Mouse (Mus musculus) skeletal muscle tissue, adult 2 months (tissue): ENCODE data around the gene Kbtbd2.

Experiments
- DNase-seq: peaks from one replicate; pipeline ENCODE4 v3.0.0-alpha.2; 2012; ENCODE audit warnings: low read depth, low spot score

The Kbtbd2 gene

DNA sequence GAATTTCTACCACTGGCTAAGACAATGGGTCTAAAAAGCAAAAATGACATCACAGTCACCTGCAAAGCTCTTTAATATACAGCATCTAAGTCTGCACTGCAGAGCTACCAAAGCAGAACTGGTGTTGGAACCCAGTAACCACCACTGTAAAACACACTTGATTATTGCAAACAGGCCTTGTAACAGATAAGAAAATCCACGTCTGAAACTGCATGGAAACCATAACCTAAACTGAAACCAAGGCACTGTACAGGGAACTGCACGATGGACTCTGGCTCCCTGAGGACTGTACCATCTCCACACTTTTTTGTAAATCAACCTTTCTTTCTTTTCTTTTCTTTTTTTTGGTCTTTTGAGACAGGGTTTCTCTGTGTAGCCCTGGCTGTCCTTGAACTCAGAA, 9.9 kb downstream of the Kbtbd2 start:
- DNase-seq = no peak

DNA sequence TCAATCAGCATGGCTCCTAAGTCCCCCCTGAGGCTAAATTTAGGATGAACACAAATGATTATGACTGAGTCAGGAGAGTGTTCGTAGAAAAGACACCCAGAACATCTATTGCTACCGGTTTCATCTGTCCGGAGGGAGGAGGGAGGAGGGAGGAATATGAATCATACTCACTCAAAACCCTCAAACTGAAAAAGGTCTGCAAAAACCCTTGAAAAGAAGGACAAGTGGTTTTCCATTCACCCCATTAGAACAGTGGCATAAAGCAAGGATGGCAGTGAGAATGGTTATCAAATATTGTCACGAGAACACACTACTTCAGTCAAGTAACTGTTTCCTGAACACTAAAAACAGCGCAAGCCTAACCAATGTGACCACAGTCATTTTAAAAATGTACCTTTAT, 12.5 kb downstream of the Kbtbd2 start:
- DNase-seq = no peak

DNA sequence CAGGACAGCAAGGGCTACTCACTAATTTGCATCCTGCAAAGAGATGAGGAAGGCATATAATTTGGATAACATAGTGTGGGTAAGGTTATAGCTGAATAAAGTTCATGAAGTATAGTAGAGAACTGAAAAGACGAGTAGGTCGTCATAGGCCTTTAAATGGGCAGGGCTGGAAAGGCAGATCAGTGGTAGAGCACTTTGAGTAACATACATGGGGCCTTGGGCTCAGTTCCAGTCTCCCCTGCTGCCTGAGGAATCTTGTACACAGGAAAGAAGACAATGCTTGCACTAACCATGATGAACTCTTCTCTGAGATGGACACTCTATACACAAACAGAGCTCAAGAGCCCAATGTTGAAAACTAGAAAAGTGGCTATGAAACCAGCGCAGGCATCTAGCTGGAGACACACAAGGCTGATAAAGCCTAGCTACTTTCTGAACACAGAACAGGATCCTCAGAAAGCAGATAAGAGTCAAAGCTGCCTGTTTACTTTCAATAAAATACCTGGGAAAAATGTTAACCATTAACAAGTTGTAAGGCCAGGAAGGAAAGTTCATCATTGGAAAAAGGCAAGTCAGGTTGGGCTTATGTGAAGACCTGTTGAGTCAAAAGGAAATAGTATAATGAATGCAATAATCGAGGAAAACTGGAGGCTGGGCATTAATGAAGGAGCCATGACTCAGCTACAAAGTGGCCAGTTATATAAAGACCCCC, 13.9 kb downstream of the Kbtbd2 start:
- no peak for DNase-seq

DNA sequence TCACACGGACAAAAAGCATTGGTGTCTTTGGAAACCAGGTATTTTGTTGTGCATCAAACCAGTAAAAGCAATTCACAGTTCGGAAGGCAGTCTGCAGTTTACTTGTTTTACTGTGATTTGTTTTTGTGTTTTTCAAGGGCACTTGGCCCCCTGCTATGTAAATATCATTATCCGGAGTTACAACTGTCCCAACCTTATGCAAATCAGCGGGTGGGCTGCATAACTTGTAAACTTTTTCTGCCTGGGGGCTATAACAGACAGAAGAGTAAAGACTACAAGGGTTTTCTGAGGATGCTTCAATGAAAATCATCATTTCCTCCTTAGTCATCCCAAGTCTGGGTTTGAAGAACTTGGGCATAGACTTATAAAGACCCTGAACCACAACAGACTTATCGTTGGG, 18.0 kb downstream of the Kbtbd2 start:
- DNase-seq = no peak

DNA sequence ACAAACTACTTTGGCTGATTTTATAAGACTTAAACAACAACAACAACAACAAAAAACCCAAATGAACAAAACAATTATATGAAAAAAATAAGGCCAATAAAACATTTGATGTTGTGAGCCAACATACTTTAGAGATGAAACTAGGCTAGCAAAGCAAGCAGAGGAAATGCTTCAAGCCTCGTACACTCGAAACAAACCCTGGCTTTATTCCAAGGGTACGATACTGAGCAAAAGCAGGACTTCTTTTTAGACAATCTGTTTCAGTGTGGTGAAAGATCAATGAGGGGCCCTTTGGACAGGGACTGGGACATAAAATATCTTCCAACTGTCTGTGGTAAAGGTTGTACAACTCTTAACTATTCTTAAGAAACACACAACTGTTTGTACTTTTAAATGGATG, 21.8 kb downstream of the Kbtbd2 start:
- no peak for DNase-seq

DNA sequence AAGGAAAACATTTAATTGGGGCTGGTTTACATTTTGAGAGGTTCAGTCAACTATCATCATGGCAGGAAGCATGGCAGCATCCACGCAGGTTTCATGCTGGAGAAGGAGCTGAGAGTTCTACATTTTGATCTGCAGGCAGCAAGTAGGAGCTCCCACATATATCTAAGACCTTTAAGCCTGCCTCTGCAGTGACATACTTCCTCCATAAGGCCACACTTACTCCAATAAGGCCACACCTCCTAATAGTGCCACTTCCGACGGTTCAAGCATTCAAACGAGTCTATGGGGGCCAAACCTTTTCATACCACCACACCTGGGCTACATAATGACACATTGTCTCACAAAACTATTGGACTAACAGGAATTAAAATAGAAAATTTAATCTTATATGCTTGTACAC, 31.9 kb downstream of the Kbtbd2 start:
- no peak for DNase-seq

DNA sequence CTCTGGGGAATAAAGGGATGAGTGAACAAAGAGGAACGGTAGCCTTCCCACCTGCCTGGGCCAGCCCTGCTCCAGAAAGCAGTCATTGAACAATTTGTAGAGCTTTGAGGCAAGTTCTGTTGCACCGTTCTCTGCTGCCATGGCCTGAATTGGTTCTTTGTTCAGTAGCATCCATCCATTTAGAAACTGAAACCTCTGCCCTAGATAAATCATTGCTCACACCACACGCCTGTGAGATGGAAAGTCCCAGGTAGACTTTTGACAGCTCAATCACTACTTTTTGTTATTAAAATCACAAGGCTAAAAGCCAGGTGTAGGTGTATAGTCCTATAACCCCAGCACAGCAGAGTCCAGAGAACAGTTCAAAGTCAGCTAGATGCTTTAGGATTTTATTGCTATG, 32.3 kb downstream of the Kbtbd2 start:
- no peak for DNase-seq

DNA sequence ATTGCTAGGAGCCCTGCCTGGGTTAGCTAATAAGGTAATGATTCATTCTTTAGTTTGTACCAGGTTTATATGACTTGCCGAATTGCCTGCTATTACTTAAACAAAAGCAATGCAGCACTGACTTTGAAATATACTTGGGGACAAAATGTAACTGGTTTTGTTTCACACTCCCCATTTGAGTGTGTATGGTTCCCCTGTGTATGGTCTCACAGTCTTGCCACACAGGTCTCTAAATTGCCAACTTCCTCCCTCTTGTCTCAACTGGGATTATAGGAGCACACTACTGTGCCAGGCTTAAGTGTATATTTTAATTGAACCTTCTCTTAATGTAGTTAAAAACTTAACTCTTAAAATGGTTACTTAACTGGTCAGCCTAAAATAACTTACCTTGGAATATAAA, 38.3 kb downstream of the Kbtbd2 start:
- DNase-seq = no peak

DNA sequence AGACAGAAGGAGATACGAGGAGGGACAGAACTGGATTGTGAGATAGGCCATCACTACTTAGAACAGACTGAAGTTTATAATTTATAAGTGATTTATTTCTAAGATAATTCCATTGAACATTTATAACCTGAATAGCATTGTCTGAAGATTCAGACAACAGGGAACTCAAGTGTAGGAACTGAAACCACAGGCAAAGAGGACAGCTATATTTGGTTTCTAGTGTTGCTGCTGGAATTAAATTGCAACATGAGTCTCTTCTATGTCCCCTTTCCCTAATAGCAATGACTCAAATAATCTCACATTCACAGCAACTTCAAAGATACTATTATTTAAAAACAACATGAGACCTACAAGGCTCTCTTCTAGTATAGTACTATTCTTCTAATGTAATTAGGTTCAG, 41.5 kb downstream of the Kbtbd2 start:
- DNase-seq = no peak

DNA sequence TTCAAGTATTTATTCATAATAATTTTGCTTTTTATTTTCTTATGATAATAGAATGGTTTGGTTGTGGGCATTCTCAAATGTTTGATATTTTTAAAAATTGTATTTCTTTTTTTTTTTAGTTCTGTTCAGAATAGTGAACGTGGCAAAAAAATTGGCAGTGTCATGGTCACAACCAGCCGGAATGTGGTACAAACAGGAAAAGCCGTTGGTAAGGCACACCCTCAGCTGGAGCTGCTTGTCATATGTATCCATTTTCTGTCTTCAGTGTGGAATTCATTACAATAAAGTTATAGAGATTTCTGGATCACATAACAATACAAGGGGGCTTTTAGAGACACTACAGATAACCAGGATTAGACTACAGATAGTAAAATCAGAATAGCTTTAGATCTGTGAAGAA, 43.9 kb downstream of the Kbtbd2 start:
- no peak for DNase-seq

DNA sequence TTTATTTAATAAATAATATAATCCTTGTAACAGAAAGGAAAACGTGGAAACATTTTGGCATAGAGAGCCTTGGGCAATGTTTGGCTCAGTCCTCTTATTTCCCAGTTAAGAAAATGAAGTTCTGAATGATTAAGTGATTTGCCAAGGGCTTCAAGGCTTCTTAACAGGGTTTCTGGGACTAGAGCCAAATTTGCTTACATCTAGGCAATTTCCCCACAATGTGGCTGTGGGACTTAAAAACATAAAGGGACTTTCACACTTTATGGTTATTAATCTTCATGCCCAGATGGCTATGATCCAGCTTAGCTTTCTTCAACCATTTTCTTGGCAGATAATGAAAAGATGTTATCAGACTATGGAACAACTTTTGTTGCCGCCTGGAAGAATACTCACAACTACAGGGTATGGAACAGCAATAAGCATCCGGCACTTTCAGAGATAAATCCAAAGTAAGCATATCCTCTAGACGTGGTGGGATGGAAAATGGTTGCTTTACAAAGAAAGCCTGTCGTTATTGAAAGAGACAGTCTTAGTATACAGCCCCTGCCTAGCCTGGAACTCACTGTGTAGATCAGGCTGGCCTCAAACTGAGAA, 51.6 kb downstream of the Kbtbd2 start:
- no peak for DNase-seq

DNA sequence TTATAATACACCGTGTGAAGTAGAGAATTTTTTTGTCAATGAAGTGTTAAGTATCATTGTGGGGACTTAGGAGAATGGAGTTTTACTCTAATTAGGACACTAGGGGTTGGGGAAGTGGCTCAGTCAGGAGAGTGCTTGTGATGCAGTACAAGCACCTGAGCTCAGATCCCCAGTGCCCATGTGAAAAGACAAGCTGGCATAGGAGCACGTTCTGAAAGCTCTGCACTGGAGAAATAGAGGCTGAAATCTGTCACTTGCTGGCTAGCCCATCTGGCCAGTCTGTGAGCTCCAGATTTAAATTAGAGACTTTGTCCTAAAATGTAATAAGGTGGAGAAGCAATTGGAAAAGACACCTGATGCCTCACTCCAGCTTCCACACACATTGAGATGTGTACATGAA, 65.1 kb downstream of the Kbtbd2 start:
- DNase-seq = no peak
